Mouse (Mus musculus) erythroblast, embryonic 14.5 days (primary cell): ENCODE results near the gene Cacna1g. TPM values are rescaled to one million over a fixed set of nuclear protein-coding genes. Genes with fewer than 3 reads are reported as not detected.

Experiments used
- H3K27me3 ChIP-seq: 2 replicates; pipeline ENCODE4 v1.6.1; 2012; ENCODE audit warnings: inconsistent platforms; ENCODE audit not compliant: control insufficient read depth
- H3K36me3 ChIP-seq: 2 replicates; pipeline ENCODE4 v1.6.1; 2012; ENCODE audit warnings: mild to moderate bottlenecking, inconsistent platforms; ENCODE audit not compliant: control insufficient read depth
- H3K4me1 ChIP-seq: 2 replicates; pipeline ENCODE4 v1.6.1; 2012; ENCODE audit warnings: inconsistent platforms; ENCODE audit not compliant: control insufficient read depth
- H3K4me3 ChIP-seq: replicated peaks from 2 replicates; pipeline ENCODE3; 2012; ENCODE audit warnings: moderate library complexity, mild to moderate bottlenecking, inconsistent platforms
- H3K9me3 ChIP-seq: 2 replicates; pipeline ENCODE4 v1.6.1; 2012; ENCODE audit warnings: low read length, inconsistent platforms, mixed read lengths; ENCODE audit not compliant: control insufficient read depth
- GATA1 ChIP-seq: IDR thresholded peaks from 2 replicates; pipeline ENCODE4 v1.6.1; 2012; ENCODE audit warnings: low read length, inconsistent platforms, mixed read lengths
- TAL1 ChIP-seq: IDR thresholded peaks from 3 replicates; pipeline ENCODE4 v1.6.1; 2012; ENCODE audit warnings: low read length, inconsistent platforms, mixed read lengths
- polyA plus RNA-seq: library from polyadenylated mRNA; stranded (reverse); fragments of >175 nt; gene quantifications from 2 replicates; pipeline ENCODE4 v1.2.3, GENCODE M21; 2012

The Cacna1g gene
- polyA plus RNA-seq, 1 experiment = 10.3 TPM

GRCm38 (mm10) chr11:94389724-94390396, 84.1 kb downstream of the Cacna1g start:
- TF ChIP-seq TAL1 (no peak), GATA1 (no peak)
- Histone ChIP-seq H3K9me3 (no peaks in the 10 kb centered on the region), H3K36me3 (no peaks in the 10 kb centered on the region), H3K4me1 (no peaks in the 10 kb centered on the region), H3K4me3 (no peak overlapping the region), H3K27me3 (peaks cover 39% of the 10 kb centered on the region)

GRCm38 (mm10) chr11:94389021-94389420, 85.0 kb downstream of the Cacna1g start:
- H3K4me1 ChIP-seq = no peaks in the 10 kb centered on the region
- peaks cover 34% of the 10 kb centered on the region for H3K27me3 ChIP-seq
- no peaks in the 10 kb centered on the region for H3K36me3 ChIP-seq
- H3K4me3 ChIP-seq = no peak overlapping the region
- no peak for TF ChIP-seq GATA1
- TF ChIP-seq TAL1 = no peak
- no peaks in the 10 kb centered on the region for H3K9me3 ChIP-seq

GRCm38 (mm10) chr11:94387756-94388155, 86.2 kb downstream of the Cacna1g start:
- no peaks in the 10 kb centered on the region for H3K36me3 ChIP-seq
- H3K4me3 ChIP-seq = no peak overlapping the region
- TF ChIP-seq TAL1 = no peak
- no peak for TF ChIP-seq GATA1
- H3K9me3 ChIP-seq = no peaks in the 10 kb centered on the region
- no peaks in the 10 kb centered on the region for H3K4me1 ChIP-seq
- H3K27me3 ChIP-seq = peaks cover 25% of the 10 kb centered on the region

GRCm38 (mm10) chr11:94385977-94386771, 87.8 kb downstream of the Cacna1g start:
- no peak overlapping the region for H3K4me3 ChIP-seq
- no peaks in the 10 kb centered on the region for H3K4me1 ChIP-seq
- H3K27me3 ChIP-seq = peaks cover 11% of the 10 kb centered on the region
- TF ChIP-seq GATA1 = no peak
- no peak for TF ChIP-seq TAL1
- H3K36me3 ChIP-seq = no peaks in the 10 kb centered on the region
- no peaks in the 10 kb centered on the region for H3K9me3 ChIP-seq

GRCm38 (mm10) chr11:94379736-94380135, 94.3 kb downstream of the Cacna1g start:
- Histone ChIP-seq H3K27me3 (no peaks in the 10 kb centered on the region), H3K9me3 (no peaks in the 10 kb centered on the region), H3K4me3 (no peak overlapping the region), H3K4me1 (no peaks in the 10 kb centered on the region), H3K36me3 (no peaks in the 10 kb centered on the region)
- TF ChIP-seq TAL1 (no peak), GATA1 (no peak)

- H3K27me3 ChIP-seq = no peaks in the 10 kb centered on the region
- TF ChIP-seq GATA1 (no peak), TAL1 (no peak)
Observed at GRCm38 (mm10) chr11:94379061-94379460, 94.9 kb downstream of the Cacna1g start.

GRCm38 (mm10) chr11:94374276-94374948, 99.6 kb downstream of the Cacna1g start:
- no peaks in the 10 kb centered on the region for H3K9me3 ChIP-seq
- TF ChIP-seq TAL1 = no peak
- TF ChIP-seq GATA1 = no peak
- H3K4me3 ChIP-seq = no peak overlapping the region
- H3K4me1 ChIP-seq = peaks cover 2% of the 10 kb centered on the region; the same call in 1 of the 2 replicates
- peaks cover 6% of the 10 kb centered on the region for H3K27me3 ChIP-seq
- H3K36me3 ChIP-seq = no peaks in the 10 kb centered on the region

More at GRCm38 (mm10) chr11:94379061-94379460, 94.9 kb downstream of the Cacna1g start:
- no peak overlapping the region for H3K4me3 ChIP-seq
- no peaks in the 10 kb centered on the region for H3K9me3 ChIP-seq
- H3K4me1 ChIP-seq = no peaks in the 10 kb centered on the region
- H3K36me3 ChIP-seq = no peaks in the 10 kb centered on the region

- no peak overlapping the region for H3K4me3 ChIP-seq
- H3K9me3 ChIP-seq = no peaks in the 10 kb centered on the region
- no peaks in the 10 kb centered on the region for H3K36me3 ChIP-seq
- peaks cover 2% of the 10 kb centered on the region; the same call in 1 of the 2 replicates for H3K4me1 ChIP-seq
- peaks cover 6% of the 10 kb centered on the region for H3K27me3 ChIP-seq
- TF ChIP-seq GATA1 (no peak), TAL1 (no peak)
Observed at GRCm38 (mm10) chr11:94370809-94371208, 103.2 kb downstream of the Cacna1g start.

GRCm38 (mm10) chr11:94369981-94370380, 104.0 kb downstream of the Cacna1g start:
- Histone ChIP-seq H3K4me3 (no peak overlapping the region), H3K4me1 (peaks cover 2% of the 10 kb centered on the region; the same call in 1 of the 2 replicates), H3K9me3 (no peaks in the 10 kb centered on the region), H3K36me3 (no peaks in the 10 kb centered on the region), H3K27me3 (peaks cover 6% of the 10 kb centered on the region)
- TF ChIP-seq GATA1 (no peak), TAL1 (no peak)
